In the genomic region with DNA sequence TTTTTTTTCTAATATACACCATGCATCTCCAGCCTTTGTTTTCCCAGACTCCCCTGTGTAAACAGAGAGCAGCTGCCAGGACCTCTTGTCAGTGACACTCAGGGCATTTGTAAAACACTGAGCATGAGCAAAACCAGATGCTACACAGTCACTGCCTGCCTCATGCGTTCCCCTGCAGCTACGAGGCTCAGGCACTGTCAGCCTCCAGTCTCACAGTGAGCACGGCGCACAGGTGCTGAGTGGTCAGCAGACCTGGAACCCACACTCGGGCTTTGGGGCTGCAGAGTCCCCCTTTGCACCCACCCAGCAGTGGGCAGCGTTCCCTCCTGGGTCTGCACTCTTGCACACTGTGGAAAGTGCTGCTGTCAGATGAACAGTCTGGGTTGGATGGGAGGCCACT, we compare ENCODE assay signal across 8 mouse cellular contexts. TPM values are rescaled to one million over a fixed set of nuclear protein-coding genes. Genes with fewer than 3 reads are reported as not detected.
DNase-seq lines count a peak whose midpoint lies in the region; ATAC-seq lines count a peak whose summit lies in the region.

No protein-coding gene starts in this region.

- H3K4me3 ChIP-seq in megakaryocyte, embryonic 14.5 days (replicated peaks): peak overlapping the region; percentile 80
- no peak overlapping the region for H3K4me3 ChIP-seq in heart, embryonic 13.5 days
- H3K4me3 ChIP-seq in midbrain, embryonic 13.5 days (replicated peaks): no peak overlapping the region

- H3K36me3 ChIP-seq in megakaryocyte, embryonic 14.5 days (replicated peaks; ENCODE audit: low read length): peaks cover 81% of the 10 kb centered on the region
- H3K36me3 ChIP-seq in heart, embryonic 13.5 days: peaks cover 49% of the 10 kb centered on the region
- H3K36me3 ChIP-seq in midbrain, embryonic 13.5 days: peaks cover 49% of the 10 kb centered on the region

- H3K27ac ChIP-seq in heart, embryonic 13.5 days (replicated peaks): peak overlapping the region; percentile 90
- H3K27ac ChIP-seq in midbrain, embryonic 13.5 days: peak overlapping the region; percentile 61; the same call in 1 of the 2 replicates

- ATAC-seq in megakaryocyte, adult 5-6 weeks (ENCODE audit: poor library complexity, severe bottlenecking): no peak
- no peak for ATAC-seq in heart, embryonic 13.5 days (ENCODE audit: extremely low read depth, insufficient number of reproducible peaks, low FRiP score, low TSS enrichment)
- ATAC-seq in midbrain, embryonic 13.5 days: no peak

- H3K9me3 ChIP-seq in megakaryocyte, embryonic 14.5 days: no peaks in the 10 kb centered on the region
- no peaks in the 10 kb centered on the region for H3K9me3 ChIP-seq in heart, embryonic 13.5 days
- H3K9me3 ChIP-seq in midbrain, embryonic 13.5 days: no peaks in the 10 kb centered on the region

- peak overlapping the region; percentile 63 for H3K4me2 ChIP-seq in heart, embryonic 13.5 days
- no peak overlapping the region for H3K4me2 ChIP-seq in midbrain, embryonic 13.5 days (replicated peaks)

- peak; percentile 52 to 65 for DNase-seq in kidney, postnatal 4 days
- no peak for DNase-seq in adrenal gland, postnatal 36 days
- DNase-seq in adrenal gland, adult 2 months: no peak
- no peak for DNase-seq in cerebellum, adult 8-10 months

- no peaks in the 10 kb centered on the region for H3K27me3 ChIP-seq in megakaryocyte, embryonic 14.5 days (replicated peaks)
- H3K27me3 ChIP-seq in heart, embryonic 13.5 days (replicated peaks): no peaks in the 10 kb centered on the region
- H3K27me3 ChIP-seq in midbrain, embryonic 13.5 days: no peaks in the 10 kb centered on the region

- H3K9ac ChIP-seq in heart, embryonic 13.5 days: peak overlapping the region; percentile 45; the same call in 1 of the 2 replicates
- H3K9ac ChIP-seq in midbrain, embryonic 13.5 days (replicated peaks): no peak overlapping the region

- H3K4me1 ChIP-seq in megakaryocyte, embryonic 14.5 days: peaks cover 87% of the 10 kb centered on the region
- H3K4me1 ChIP-seq in heart, embryonic 13.5 days: peaks cover 56% of the 10 kb centered on the region
- H3K4me1 ChIP-seq in midbrain, embryonic 13.5 days (replicated peaks): peaks cover 16% of the 10 kb centered on the region

- 23% methylated on average over 6 of the region's 6 CpGs for WGBS in heart, embryonic 13.5 days
- WGBS in midbrain, embryonic 13.5 days: 70% methylated on average over 6 of the region's 6 CpGs

RNA-seq across cellular contexts. Expression of a gene that starts 41.7 kb away (rescaled TPM):
- 1.7 and 2.1 TPM in 2 replicates for polyA plus RNA-seq in megakaryocyte, embryonic 14.5 days (2012; ENCODE audit: insufficient read depth, low replicate concordance)
- 4.6 and 5.4 TPM in 2 replicates for total RNA-seq in megakaryocyte, adult 5-6 weeks (2015)
- 4.6 and 4.8 TPM in 2 replicates for total RNA-seq in megakaryocyte, adult 5-6 weeks (2017)
- 0.94 and 1.0 TPM in 2 replicates for polyA plus RNA-seq in heart, embryonic 13.5 days (2015; fragmentation: Nextera tagmentation; extraction: Ambion mirVana)
- 2.9 and 3.0 TPM in 2 replicates for polyA plus RNA-seq in midbrain, embryonic 13.5 days (2015; fragmentation: Nextera tagmentation; extraction: Ambion mirVana)
- total RNA-seq in adrenal gland, postnatal 36 days (2021): 10 to 100 TPM; 11.4 to 13.0 TPM
- total RNA-seq in adrenal gland, adult 2 months (2021): 10 to 100 TPM in 1 of 2 experiments, 1 to 10 TPM in 1; 8.5 to 13.1 TPM
- polyA plus RNA-seq in adrenal gland, adult 2 months (2012; rRNA removed): 3.4 and 4.0 TPM in 2 replicates

RNA-seq across cellular contexts. Expression of a gene that starts 57.2 kb away (rescaled TPM):
- 92.3 and 120 TPM in 2 replicates for polyA plus RNA-seq in megakaryocyte, embryonic 14.5 days (2012; ENCODE audit: insufficient read depth, low replicate concordance)
- 58.4 and 60.3 TPM in 2 replicates for total RNA-seq in megakaryocyte, adult 5-6 weeks (2015)
- 22.7 and 26.5 TPM in 2 replicates for total RNA-seq in megakaryocyte, adult 5-6 weeks (2017)
- polyA plus RNA-seq in heart, embryonic 13.5 days (2015; fragmentation: Nextera tagmentation; extraction: Ambion mirVana): 6.2 and 6.5 TPM in 2 replicates
- polyA plus RNA-seq in midbrain, embryonic 13.5 days (2015; fragmentation: Nextera tagmentation; extraction: Ambion mirVana): 65.3 and 71.7 TPM in 2 replicates
- 100 to 1,000 TPM; 122 to 129 TPM for total RNA-seq in adrenal gland, postnatal 36 days (2021)
- 100 to 1,000 TPM in 1 of 2 experiments, 10 to 100 TPM in 1; 99.3 to 171 TPM for total RNA-seq in adrenal gland, adult 2 months (2021)
- 104 and 133 TPM in 2 replicates for polyA plus RNA-seq in adrenal gland, adult 2 months (2012; rRNA removed)

Comparison
In these comparisons a context has a peak if more than half of its experiments do, and no peak if none do; other contexts are left out.
1. DNase-seq: peak in kidney, postnatal 4 days (2 of 2); none in adrenal gland, postnatal 36 days (0 of 2), adrenal gland, adult 2 months (single experiment) and cerebellum, adult 8-10 months (single experiment).